Mouse (Mus musculus): ENCODE measurements around the gene Hsf2bp. TPM values are rescaled to one million over a fixed set of nuclear protein-coding genes. Genes with fewer than 3 reads are reported as not detected.

Hsf2bp gene
- 0.29 and 0.36 TPM in 2 replicates for polyA plus RNA-seq (2012; rRNA removed)

GRCm38 (mm10) chr17:32035609-32036508 is at the start of gene Hsf2bp, which contains the start of gene Rrp1b:
TSS of gene Hsf2bp (minus strand) at chr17:32036349.
TSS of gene Rrp1b (plus strand) at chr17:32036100.
- TF ChIP-seq CTCF (IDR thresholded peaks at IDR 0.05; ENCODE audit: borderline replicate concordance, insufficient read depth, low read depth, low read length) (no peak), POLR2A (IDR thresholded peaks at IDR 0.05; ENCODE audit: borderline replicate concordance, insufficient read depth, low read length) (peak; percentile 94)
- WGBS, result 5% methylated on average over 52 of the region's 52 CpGs
- H3K27me3 ChIP-seq (ENCODE audit: control insufficient read depth, insufficient read depth, low read length), result no peaks in the 10 kb centered on the region

GRCm38 (mm10) chr17:32083351-32083750 is 47.2 kb upstream of the Hsf2bp start:
- Histone ChIP-seq H3K4me3 (replicated peaks; ENCODE audit: insufficient read depth, low read depth, low read length) (no peak overlapping the region), H3K27ac (ENCODE audit: insufficient read depth, low read length) (no peak overlapping the region), H3K27me3 (ENCODE audit: control insufficient read depth, insufficient read depth, low read length) (no peaks in the 10 kb centered on the region), H3K4me1 (ENCODE audit: control insufficient read depth, insufficient read depth, low read length) (peaks cover 14% of the 10 kb centered on the region)
- no peak for DNase-seq
- TF ChIP-seq CTCF (IDR thresholded peaks at IDR 0.05; ENCODE audit: borderline replicate concordance, insufficient read depth, low read depth, low read length) (no peak), POLR2A (IDR thresholded peaks at IDR 0.05; ENCODE audit: borderline replicate concordance, insufficient read depth, low read length) (no peak)
- WGBS, result 98% methylated on average over 2 of the region's 2 CpGs

More at GRCm38 (mm10) chr17:32035609-32036508, at the start of gene Hsf2bp, which contains the start of gene Rrp1b:
- peak within 1 kb of the TSS; percentile 89 for H3K4me3 ChIP-seq (replicated peaks; ENCODE audit: insufficient read depth, low read depth, low read length)
- H3K27ac ChIP-seq (ENCODE audit: insufficient read depth, low read length), result peak within 1 kb of the TSS; percentile 13; the same call in 1 of the 2 replicates
- peak; percentile 81 to 82 for DNase-seq
- H3K4me1 ChIP-seq (ENCODE audit: control insufficient read depth, insufficient read depth, low read length), result no peaks in the 10 kb centered on the region

- Histone ChIP-seq H3K27ac (ENCODE audit: insufficient read depth, low read length) (no peak overlapping the region), H3K4me3 (replicated peaks; ENCODE audit: insufficient read depth, low read depth, low read length) (no peak overlapping the region), H3K27me3 (ENCODE audit: control insufficient read depth, insufficient read depth, low read length) (no peaks in the 10 kb centered on the region), H3K4me1 (ENCODE audit: control insufficient read depth, insufficient read depth, low read length) (peaks cover 14% of the 10 kb centered on the region)
- 11% methylated on average over 2 of the region's 2 CpGs for WGBS
- peak in 1 of 2 experiments; percentile 22 for DNase-seq
- TF ChIP-seq POLR2A (IDR thresholded peaks at IDR 0.05; ENCODE audit: borderline replicate concordance, insufficient read depth, low read length), result no peak
- peak; percentile 45; the same call in 1 of the 2 replicates for TF ChIP-seq CTCF (IDR thresholded peaks at IDR 0.05; ENCODE audit: borderline replicate concordance, insufficient read depth, low read depth, low read length)
Measured at GRCm38 (mm10) chr17:32075164-32075563, 39.0 kb upstream of the Hsf2bp start.

GRCm38 (mm10) chr17:32074658-32075057 is 38.5 kb upstream of the Hsf2bp start:
- Histone ChIP-seq H3K4me1 (ENCODE audit: control insufficient read depth, insufficient read depth, low read length) (peaks cover 10% of the 10 kb centered on the region), H3K4me3 (replicated peaks; ENCODE audit: insufficient read depth, low read depth, low read length) (no peak overlapping the region), H3K27ac (ENCODE audit: insufficient read depth, low read length) (no peak overlapping the region), H3K27me3 (ENCODE audit: control insufficient read depth, insufficient read depth, low read length) (no peaks in the 10 kb centered on the region)
- no peak for DNase-seq
- WGBS, result 69% methylated on average over 4 of the region's 4 CpGs
- TF ChIP-seq CTCF (IDR thresholded peaks at IDR 0.05; ENCODE audit: borderline replicate concordance, insufficient read depth, low read depth, low read length) (no peak), POLR2A (IDR thresholded peaks at IDR 0.05; ENCODE audit: borderline replicate concordance, insufficient read depth, low read length) (no peak)

- Histone ChIP-seq H3K27me3 (ENCODE audit: control insufficient read depth, insufficient read depth, low read length) (no peaks in the 10 kb centered on the region), H3K4me3 (replicated peaks; ENCODE audit: insufficient read depth, low read depth, low read length) (no peak overlapping the region), H3K4me1 (ENCODE audit: control insufficient read depth, insufficient read depth, low read length) (no peaks in the 10 kb centered on the region), H3K27ac (ENCODE audit: insufficient read depth, low read length) (no peak overlapping the region)
- TF ChIP-seq CTCF (IDR thresholded peaks at IDR 0.05; ENCODE audit: borderline replicate concordance, insufficient read depth, low read depth, low read length) (peak; percentile 88), POLR2A (IDR thresholded peaks at IDR 0.05; ENCODE audit: borderline replicate concordance, insufficient read depth, low read length) (no peak)
- DNase-seq, result peak; percentile 67 to 80
- WGBS, result 0% methylated on average over 2 of the region's 2 CpGs
Measured at GRCm38 (mm10) chr17:32073359-32073758, 37.2 kb upstream of the Hsf2bp start.

GRCm38 (mm10) chr17:32068810-32069209 is 32.7 kb upstream of the Hsf2bp start:
- WGBS, result 89% methylated on average over 2 of the region's 2 CpGs
- Histone ChIP-seq H3K27ac (ENCODE audit: insufficient read depth, low read length) (no peak overlapping the region), H3K4me1 (ENCODE audit: control insufficient read depth, insufficient read depth, low read length) (no peaks in the 10 kb centered on the region), H3K4me3 (replicated peaks; ENCODE audit: insufficient read depth, low read depth, low read length) (no peak overlapping the region), H3K27me3 (ENCODE audit: control insufficient read depth, insufficient read depth, low read length) (no peaks in the 10 kb centered on the region)
- no peak for DNase-seq
- TF ChIP-seq POLR2A (IDR thresholded peaks at IDR 0.05; ENCODE audit: borderline replicate concordance, insufficient read depth, low read length) (no peak), CTCF (IDR thresholded peaks at IDR 0.05; ENCODE audit: borderline replicate concordance, insufficient read depth, low read depth, low read length) (no peak)

- no peaks in the 10 kb centered on the region for H3K4me1 ChIP-seq (ENCODE audit: control insufficient read depth, insufficient read depth, low read length)
- no peak overlapping the region for H3K4me3 ChIP-seq (replicated peaks; ENCODE audit: insufficient read depth, low read depth, low read length)
- no peak for DNase-seq
- WGBS, result 90% methylated on average over 11 of the region's 11 CpGs
- H3K27me3 ChIP-seq (ENCODE audit: control insufficient read depth, insufficient read depth, low read length), result no peaks in the 10 kb centered on the region
- no peak overlapping the region for H3K27ac ChIP-seq (ENCODE audit: insufficient read depth, low read length)
- TF ChIP-seq CTCF (IDR thresholded peaks at IDR 0.05; ENCODE audit: borderline replicate concordance, insufficient read depth, low read depth, low read length) (no peak), POLR2A (IDR thresholded peaks at IDR 0.05; ENCODE audit: borderline replicate concordance, insufficient read depth, low read length) (no peak)
Measured at GRCm38 (mm10) chr17:32068381-32068780, 32.2 kb upstream of the Hsf2bp start.
